Mouse (Mus musculus): ENCODE measurements around the gene Zc3h7b.
"Not testable (repeated sequence)": the region's sequence is repeated elsewhere in the genome, so short reads cannot be mapped to it uniquely, and the experiment has no call there.

The Zc3h7b gene

DNA sequence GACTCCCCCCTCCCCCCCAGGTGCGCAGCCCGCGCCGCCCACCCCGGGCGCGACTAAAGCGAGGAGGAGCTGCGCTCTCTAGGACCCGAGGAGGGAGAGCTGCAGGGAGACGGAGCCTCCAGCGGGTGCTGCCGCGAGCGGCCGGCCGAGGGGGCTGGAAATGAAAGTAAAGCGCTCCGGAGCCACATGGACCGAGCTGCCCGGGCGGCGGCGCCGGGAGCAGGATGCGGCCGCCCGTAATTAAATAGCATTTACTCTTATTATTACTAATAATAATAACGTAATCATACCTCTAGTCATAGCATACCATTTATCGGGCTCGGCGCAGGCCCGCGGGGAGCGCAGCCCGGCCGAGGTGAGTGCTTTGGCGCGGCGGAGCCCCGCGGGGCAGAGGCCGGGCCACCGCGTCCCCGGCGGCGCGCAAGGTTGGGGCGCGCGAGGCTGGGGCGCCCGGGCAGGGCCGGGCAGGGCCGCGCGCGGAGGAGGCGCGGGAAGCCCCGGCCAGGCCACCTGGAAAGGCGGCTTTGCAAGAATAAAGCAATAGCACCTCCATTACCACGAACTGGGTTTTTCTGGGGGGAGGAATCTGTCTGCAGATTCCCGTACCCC, at the start of gene Zc3h7b, which contains the start of gene Rangap1:
Gene Zc3h7b, plus strand, starts transcription at position 66 of the 609 bp plus-strand sequence.
Gene Rangap1, minus strand, starts transcription at position 539 of the 609 bp plus-strand sequence.
- ATAC-seq (ENCODE audit: insufficient number of reproducible peaks, low FRiP score, low TSS enrichment) = peak; percentile 70; the same call in 1 of the 2 replicates

GRCm38 (mm10) chr15:81697175-81697574, 47.7 kb upstream of the Zc3h7b start, which contains the start of gene Chadl:
Gene Chadl, minus strand, starts transcription at chr15:81697287.
- ATAC-seq (ENCODE audit: insufficient number of reproducible peaks, low FRiP score, low TSS enrichment) = no peak

DNA sequence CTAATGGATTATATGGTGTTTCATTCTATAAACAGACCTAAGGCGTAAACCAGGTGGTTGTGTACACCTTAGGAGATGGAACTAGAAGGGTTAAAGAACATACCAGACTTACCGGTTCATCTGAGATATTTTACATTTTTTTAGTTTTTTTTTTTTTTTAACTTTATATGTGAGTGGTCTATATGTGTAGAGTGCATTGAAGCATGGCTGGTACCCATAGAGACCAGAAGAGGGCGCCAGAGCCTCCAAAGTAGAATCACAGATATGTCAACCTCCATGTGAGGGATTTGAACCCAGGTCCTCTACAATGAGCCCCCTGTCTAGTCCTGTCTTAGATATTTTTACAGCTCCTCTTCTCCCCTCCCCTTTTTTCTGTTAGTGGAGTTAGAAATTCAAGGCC, 47.0 kb upstream of the Zc3h7b start:
- ATAC-seq (ENCODE audit: insufficient number of reproducible peaks, low FRiP score, low TSS enrichment) = no peak

- ATAC-seq (ENCODE audit: insufficient number of reproducible peaks, low FRiP score, low TSS enrichment) = no peak
These were observed 46.3 kb upstream of the Zc3h7b start for GRCm38 (mm10) chr15:81698532-81698931.

GRCm38 (mm10) chr15:81700161-81700560, 44.7 kb upstream of the Zc3h7b start:
- no peak for ATAC-seq (ENCODE audit: insufficient number of reproducible peaks, low FRiP score, low TSS enrichment)

GRCm38 (mm10) chr15:81700601-81701000, 44.3 kb upstream of the Zc3h7b start:
- no peak for ATAC-seq (ENCODE audit: insufficient number of reproducible peaks, low FRiP score, low TSS enrichment)

DNA sequence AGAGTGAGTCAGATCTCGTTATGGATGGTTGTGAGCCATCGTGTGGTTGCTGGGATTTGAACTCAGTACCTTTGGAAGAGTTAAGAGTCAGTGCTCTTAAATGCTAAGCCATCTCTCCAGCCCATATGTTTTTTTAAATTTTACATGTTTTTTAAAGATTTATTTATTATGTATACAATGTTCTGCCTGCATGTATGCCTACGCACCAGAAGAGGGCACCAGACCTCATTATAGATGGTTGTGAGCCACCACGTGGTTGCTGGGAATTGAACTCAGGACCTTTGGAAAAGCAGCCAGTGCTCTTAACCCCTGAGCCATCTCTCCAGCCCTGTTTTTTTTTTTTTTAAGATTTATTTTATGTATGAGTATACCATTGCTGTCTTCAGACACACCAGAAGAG, 43.5 kb upstream of the Zc3h7b start:
- ATAC-seq (ENCODE audit: insufficient number of reproducible peaks, low FRiP score, low TSS enrichment) = not testable (repeated sequence)

DNA sequence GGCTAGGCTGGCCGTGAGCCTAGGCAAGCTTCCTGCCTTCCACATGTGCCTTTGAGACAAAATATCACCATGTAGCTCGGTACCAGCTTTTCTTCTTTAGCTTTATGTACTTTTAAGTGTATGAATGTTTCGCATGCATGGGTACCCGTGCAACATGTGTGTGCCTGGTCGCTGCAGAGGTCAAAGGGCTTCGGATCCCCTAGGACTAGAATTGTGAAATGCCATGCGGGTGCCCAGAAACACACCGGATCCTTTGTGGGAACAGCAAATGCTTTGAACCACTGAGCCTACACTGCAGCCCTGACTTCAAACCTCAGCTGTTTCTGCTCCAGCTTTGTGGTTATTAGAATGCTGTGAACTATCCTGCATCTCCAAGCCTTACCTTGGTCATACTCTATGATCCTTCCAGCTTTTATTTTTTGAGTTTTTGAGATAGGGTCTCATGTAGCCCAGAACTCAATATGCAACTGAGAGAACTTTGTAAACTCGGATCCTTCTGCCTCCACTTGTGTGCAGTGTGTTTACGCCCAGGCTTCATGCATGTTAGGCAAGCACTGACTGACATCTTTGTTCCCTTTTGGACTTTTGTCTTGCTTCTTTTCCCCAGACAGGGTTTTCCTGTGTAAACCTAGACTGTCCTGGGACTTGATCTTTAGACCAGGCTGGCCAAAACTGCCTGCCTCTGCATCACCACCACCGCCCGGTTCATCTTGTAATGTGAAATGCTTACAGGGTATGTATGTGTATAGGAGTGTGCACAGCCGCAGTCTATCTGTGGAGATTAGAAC, 42.4 kb upstream of the Zc3h7b start:
- ATAC-seq (ENCODE audit: insufficient number of reproducible peaks, low FRiP score, low TSS enrichment) = no peak

- no peak for ATAC-seq (ENCODE audit: insufficient number of reproducible peaks, low FRiP score, low TSS enrichment)
These were observed 41.8 kb upstream of the Zc3h7b start for GRCm38 (mm10) chr15:81703094-81703489.

GRCm38 (mm10) chr15:81708991-81709390, 35.9 kb upstream of the Zc3h7b start:
- ATAC-seq (ENCODE audit: insufficient number of reproducible peaks, low FRiP score, low TSS enrichment) = no peak

DNA sequence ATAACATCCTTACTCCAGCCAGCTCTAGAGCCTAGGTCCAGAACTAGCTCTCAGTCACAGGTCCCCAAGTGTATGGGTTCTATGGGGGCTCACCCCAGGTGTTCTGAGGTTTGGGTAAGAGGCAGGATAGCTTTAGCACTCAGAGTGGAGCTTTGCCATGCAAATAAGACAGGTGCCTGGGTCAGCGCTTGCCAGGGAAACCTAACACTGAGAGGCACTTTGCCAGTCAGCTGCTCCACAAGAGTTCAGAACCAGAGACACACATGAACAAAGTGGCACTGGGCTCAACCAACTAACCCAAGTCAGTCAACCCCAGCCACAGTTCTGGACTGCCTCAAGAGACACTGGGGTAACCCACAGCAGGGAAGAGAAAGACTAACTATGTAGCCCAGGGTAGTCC, 35.2 kb upstream of the Zc3h7b start:
- no peak for ATAC-seq (ENCODE audit: insufficient number of reproducible peaks, low FRiP score, low TSS enrichment)

GRCm38 (mm10) chr15:81710801-81711200, 34.1 kb upstream of the Zc3h7b start:
- no peak for ATAC-seq (ENCODE audit: insufficient number of reproducible peaks, low FRiP score, low TSS enrichment)

DNA sequence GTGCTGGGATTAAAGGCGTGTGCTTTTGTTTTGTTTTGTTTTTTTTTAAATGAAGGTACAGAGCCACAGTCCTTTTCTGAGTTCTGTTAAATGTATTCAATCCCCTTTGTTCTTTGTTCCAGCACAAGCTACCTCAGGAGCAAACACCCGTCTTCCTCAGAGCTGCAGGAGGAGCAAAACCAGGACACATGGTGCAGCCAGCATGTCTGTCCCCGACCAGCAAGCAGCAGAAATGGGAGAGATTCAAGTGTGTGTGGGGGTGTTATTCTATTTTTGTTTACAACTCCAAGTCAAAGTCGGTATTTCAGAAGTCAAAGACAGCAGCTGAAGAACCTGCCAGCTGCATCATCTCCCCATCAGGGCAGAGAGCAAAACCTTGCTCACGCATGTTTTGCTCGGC, 31.1 kb upstream of the Zc3h7b start:
- no peak for ATAC-seq (ENCODE audit: insufficient number of reproducible peaks, low FRiP score, low TSS enrichment)

GRCm38 (mm10) chr15:81718336-81719138, 26.3 kb upstream of the Zc3h7b start:
- no peak for ATAC-seq (ENCODE audit: insufficient number of reproducible peaks, low FRiP score, low TSS enrichment)

DNA sequence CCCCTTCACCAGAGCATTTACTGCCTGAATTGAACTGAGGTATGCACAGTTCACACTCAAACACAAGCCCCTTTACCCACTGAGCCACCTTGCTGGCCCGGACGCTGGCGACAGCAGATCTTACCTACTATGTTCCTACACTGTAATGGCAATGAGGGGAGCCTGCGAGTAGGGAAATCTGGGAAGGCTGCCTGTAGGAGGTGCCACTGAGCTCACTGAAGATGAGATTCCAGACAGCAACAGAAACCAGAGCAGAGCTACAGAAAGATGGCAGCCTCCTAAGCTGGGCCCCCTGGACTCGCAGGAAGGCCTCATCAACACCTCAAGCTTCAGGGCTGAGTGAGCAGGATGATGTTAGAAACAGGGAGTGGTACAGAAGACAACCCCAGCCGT, 25.7 kb upstream of the Zc3h7b start:
- ATAC-seq (ENCODE audit: insufficient number of reproducible peaks, low FRiP score, low TSS enrichment) = no peak

DNA sequence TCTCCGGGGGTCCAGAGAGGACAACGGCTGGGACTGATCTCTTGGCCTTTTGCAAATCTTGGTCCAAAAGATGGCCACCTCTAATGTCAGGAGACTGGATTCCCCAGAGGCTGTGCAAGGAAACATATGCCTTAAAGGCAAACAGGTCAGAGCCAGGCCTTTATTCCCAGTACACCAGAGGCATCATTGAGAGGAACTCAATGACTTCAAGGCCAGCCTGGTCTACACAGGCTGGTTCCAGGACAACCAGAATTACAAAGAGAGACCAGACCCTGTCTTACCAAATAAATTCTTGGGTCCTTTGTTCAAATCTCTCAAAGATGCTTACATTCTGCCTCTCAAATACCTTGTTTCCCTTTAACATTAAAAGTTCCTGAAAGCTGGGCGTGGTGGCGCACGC, 22.5 kb upstream of the Zc3h7b start:
- no peak for ATAC-seq (ENCODE audit: insufficient number of reproducible peaks, low FRiP score, low TSS enrichment)

DNA sequence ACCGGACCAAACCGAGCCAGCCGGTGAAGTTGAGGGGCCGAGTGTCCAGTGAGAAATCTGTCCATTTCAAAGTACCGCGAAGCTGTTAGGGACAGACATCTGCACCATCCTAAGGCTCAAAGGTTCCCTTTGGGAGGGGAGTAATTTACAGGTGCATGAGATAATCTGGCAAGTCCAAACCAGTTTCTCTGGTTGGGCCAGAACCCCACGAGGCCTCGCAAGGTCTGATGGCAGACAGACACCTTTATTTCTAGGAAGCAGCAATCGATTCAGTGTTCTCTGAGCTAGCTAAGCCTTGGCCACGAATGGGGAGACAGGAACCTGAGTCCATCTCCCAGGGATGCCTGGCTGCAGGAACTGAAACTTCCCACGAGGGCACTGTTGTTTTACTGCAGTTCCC, 21.2 kb upstream of the Zc3h7b start:
- ATAC-seq (ENCODE audit: insufficient number of reproducible peaks, low FRiP score, low TSS enrichment) = no peak

DNA sequence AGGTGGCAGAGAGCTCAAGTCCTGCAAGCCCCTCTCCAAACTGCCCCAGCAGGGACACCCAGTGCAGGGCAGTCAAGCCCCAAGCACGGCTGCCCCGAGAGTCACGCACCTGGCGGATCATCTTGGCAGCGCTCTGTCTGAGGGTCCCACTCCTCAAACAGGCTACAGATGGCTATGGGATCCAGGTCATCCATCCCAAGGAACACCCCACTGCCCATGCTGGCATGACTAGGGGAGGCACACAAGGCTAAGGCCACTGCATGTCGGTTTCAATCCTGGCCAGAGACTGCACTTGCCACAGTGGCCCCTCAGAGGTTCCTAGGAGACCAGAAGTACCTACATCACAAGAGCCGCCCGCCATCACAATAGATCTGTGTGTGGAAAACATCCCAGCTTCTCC, 18.9 kb upstream of the Zc3h7b start:
- no peak for ATAC-seq (ENCODE audit: insufficient number of reproducible peaks, low FRiP score, low TSS enrichment)

- 0 out of 2 replicates have a peak, but pooled peaks have one; percentile 1 for ATAC-seq (ENCODE audit: insufficient number of reproducible peaks, low FRiP score, low TSS enrichment)
These were observed 15.5 kb upstream of the Zc3h7b start for GRCm38 (mm10) chr15:81729241-81729791.

DNA sequence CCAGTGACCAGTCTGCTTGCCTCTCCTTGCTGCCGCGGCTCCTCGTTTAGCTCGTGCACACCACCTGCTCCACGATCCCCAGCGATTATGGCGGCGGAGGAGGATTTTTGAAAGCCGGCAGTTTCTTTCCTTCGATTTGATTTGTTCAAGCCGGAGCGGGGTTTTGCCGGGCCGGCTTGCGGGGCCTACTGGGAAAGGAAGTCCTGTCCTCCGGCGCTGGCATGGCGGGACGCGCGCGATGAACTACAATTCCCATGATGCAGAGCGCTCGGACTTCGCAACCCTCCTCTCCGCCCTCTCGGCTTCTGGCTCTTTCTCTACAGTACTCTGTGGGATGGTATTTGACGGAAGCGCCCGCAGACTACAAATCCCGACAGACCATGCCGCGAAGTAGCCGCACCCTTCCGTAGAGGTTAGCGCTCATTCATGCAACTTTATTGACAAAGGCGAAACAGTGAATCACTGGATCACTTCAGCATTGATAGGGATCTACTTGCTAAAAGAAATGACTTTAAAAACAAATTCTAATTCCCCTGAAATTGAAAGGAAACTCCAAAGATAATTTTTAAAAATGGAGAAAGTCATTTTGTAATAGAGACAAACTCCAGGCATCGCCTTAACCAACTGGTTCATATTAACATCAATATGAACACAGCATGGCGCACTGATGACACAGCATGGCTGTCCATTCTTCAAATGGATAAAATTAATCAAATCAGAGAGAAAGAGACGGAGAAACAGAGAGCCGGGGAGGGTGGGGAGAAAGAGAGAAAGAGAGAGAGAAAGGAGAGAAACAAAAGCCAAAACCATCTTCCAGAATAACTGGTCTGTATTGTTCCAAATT, 14.8 kb upstream of the Zc3h7b start:
- peak; percentile 99 for ATAC-seq (ENCODE audit: insufficient number of reproducible peaks, low FRiP score, low TSS enrichment)
